Mouse (Mus musculus) layer of hippocampus, adult 8-10 months (tissue): ENCODE data around the gene Chek1. TPM values are rescaled to one million over a fixed set of nuclear protein-coding genes. Genes with fewer than 3 reads are reported as not detected.

Source experiments
- DNase-seq, 2 experiments: peaks; one replicate each; pipeline ENCODE4 v3.0.0; 2022; ENCODE audit warnings: low spot score in 2 of 2
- total RNA-seq, 4 experiments: library from RNA; stranded (reverse); gene quantifications; 2 replicates each; pipeline ENCODE4 v1.2.4; 2022

Chek1 gene
- 1 to 10 TPM; 3.0 to 3.6 (median 3.2) TPM for total RNA-seq

DNA sequence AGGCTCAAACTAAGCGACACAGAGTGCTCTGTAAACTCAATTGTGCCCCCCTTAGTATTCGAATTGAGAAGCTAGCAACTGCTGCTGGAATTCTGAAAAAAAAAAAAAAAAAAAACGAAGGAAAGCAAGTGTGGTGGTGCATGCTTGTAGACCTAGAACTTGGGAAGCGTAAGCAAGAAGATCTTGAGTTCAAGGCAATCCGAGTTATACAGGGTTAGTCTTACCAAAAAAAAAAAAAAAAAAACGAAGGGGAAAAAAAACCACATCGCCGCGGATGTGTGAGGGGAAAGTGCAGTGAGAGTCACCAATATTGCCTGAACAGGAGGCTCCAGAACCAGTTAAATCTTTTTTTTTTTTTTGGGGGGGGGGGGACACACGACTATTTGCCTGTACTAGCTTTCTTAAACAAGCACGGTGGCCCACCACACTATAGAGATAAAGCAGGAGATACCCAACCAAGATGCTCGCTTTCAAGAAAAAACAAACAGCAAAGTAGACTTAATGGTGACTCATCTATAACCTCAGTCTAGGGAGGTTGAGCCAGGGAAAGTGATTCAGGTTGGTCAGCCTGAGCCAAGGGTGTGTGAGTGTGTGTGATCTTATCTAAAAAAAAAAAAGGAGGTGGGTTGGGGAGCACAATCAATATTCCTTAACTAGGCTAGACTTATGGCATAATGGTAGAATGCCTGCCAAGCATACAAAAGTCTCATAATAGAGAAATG lies at the start of gene Chek1:
TSS of gene Chek1 (minus strand) at position 32 of the 722 bp plus-strand sequence.
- no peak for DNase-seq

DNA sequence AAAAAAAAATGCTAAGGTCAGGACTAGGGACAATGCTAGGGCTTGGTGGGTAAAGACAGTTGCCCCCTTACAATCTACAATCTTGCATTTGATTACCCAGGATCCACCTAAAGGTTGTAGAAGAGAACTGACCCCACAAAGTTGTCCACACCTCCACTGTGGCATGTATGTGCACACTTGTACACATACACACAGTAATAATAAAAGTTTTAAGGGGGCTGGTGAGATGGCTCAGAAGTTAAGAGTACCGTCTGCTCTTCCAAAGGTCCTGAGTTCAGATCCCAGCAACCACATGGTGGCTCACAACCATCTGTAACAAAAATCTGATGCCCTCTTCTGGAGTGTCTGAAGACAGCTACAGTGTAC lies 42.2 kb upstream of the Chek1 start:
- no peak for DNase-seq

DNA sequence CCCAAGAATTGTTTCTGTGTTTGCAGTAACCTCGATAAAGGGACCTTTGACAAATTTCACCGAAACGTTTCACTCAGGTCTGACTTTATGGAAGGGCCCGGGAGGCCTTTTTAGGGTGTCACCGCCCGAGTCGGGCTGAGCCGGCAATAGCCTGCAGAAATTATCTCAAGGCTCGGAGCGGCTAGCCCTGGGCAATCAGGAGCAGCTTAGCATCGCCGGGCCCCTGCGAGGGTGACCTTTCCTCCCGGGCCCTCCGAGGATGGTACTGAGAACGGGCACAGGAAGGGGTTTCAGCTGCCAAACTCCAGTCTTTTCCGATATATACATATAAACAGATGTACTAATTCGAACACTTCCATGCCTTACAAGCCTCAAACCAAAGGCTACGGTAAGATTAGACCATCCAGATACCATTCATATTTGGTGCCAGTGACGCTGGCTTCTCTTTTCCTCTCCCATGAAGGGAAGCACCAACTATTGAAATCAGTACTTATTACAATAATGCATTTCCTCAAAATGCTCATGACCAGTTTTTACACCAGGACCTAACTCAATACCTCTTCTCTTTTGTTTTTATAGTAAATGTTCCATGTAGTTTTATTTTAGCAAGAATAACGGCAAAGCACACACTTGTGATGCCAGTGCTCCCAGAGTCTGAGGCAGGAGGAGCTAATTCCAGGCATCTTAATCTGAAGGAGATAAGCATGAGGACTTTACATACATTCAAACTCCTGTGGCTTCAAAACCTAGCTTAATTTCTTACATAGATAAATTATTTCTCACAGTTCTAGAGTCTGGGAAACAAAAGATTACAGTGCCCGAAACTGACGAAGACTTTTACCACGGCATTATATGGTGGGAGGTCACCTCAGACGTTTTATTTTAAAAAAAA lies 41.5 kb upstream of the Chek1 start:
- peak in 1 of 2 experiments; percentile 55 for DNase-seq

DNA sequence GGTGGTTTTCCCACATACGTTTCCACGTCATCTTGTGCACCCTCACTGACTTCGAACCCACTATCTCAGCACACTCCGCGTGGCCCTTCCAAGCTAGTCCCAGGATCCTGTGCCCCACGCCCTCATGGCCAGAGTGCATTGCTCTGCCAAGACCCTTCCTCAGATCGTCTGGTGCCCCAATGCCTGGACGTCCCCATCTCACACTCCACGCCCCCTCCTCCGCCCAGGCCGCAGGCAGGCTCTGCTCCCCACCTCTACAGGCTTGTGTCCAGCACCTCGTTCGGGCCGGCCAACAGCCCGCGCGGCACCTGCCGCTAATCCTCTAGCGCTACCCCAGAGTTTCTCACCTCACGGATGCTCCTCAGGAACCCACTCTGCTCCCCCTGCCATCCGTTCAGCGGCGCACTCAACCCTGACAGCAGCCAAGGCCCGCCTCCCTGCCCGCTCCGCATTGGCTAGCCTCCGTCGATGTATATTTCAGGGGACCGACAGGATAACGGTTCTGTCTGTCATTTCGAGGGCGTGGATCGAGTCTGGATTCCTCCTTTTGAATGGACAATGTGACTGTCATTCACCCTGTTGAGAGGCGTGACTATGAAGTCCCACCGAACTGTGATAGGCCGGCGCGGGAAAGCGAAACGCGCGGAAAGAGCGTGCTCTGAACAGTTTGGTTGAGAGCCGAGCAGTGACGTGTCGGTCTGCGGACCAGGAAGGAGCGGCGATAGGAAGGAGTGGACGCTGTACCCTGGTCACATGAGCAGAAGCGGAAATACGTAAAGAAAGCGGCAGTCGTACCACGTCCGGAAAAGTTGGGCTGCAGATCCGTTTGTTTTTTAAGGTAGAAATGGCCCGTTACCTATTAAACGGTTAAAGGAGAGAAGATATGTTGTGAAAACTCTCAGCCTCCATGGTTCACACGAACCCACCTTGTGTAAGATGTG lies 40.6 kb upstream of the Chek1 start, which contains the start of gene Stt3a:
TSS of gene Stt3a (minus strand) at position 477 of the 941 bp plus-strand sequence.
- DNase-seq = peak; percentile 99 to 100

DNA sequence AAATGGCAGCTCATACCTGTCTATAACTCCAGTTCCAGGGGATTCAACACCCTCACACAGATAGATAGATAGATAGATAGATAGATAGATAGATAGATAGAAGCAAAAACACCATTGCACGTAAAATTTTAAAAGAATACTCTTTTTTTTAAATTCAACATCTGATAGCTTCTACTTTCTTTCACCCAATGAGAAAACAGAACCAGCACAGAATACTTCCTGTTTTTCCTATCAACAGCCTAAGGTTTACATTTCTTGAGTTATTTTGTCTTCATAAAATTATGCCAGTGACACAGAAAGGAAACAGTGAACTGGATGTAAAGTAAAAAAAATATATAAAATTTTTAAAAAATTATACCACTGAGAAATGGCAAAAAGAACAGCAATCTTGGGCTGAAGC lies 37.5 kb upstream of the Chek1 start:
- DNase-seq = no peak

DNA sequence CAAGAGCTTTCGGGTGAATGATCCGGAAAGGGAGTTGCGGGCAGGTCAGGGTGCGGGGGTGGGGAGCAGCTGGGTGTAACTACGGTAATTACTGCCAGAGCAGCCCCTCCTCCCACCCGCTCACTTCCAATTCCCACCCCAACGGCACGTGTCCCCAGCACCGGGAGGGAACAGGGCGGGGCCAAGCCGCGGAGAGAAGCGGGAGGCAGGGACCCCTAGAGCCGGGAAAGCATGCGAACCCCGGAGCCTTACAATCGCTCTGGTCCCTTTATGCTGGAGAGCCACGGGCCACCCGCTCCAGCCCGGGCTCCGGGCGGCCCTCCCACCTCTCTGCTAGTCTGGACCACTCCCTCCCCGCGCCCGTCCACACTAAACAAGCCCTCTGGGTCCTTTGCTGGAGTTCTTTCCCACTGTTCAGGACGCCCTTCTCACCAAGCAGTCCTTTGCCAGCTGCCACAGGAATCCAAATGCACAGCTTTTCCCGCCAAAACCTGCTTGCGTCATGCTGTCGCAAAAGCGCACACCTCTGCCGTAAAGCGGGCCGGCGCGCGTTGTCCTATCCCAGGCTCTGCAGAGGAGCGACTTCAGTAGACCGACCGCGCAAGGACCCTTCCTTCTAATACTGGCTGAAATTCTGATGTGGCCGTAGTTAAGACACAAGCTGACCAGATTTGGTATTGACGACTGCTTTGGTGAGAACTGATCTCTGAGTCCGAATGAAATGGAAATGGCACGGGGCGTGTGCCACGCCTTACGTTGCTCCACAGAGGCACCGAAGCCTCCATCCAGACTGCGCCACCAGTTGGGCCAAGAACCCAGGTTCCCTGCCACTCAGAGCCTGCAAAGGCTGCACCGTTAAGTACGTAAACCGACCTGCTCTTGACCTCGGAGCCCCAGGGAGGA lies 483 bp downstream of the Chek1 start:
- DNase-seq = peak; percentile 85 to 95

DNA sequence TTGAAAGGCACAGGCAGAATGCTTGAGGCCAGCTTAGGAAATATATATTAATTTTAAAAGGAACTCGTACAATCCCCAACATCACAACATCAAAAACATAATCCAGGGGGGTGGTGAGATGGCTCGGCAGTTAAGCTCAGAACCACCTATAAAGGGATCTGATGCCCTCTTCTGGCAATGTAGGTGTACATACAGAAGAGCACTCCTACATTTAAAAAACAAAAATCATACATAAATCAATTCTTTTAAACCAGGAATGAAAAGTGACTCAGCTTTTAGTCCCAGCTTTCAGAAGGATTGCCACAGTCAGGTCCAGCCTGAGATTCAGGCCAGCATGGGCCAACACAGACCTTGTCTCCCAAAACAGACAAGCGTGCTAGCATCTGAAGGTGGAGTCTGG lies 10.2 kb downstream of the Chek1 start:
- DNase-seq = no peak

DNA sequence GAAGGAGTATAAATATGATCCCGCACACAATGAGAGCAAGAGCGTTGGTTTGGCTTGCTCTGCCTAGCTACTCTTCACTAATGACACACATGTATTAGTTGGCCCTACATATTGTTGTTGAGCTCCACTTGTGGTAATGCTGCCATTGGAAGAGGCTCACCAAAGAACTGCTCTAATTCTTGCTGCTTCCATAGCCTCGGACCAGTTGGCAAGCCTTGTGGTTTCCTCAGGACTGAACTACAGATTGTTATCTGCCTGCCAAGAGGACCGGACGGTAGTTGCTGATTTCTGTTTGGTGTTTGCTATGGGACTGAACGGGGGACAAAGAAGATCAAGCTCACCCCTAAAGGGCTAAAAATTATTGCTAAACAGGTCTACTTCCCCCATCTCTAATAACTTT lies 19.6 kb downstream of the Chek1 start:
- DNase-seq = no peak

DNA sequence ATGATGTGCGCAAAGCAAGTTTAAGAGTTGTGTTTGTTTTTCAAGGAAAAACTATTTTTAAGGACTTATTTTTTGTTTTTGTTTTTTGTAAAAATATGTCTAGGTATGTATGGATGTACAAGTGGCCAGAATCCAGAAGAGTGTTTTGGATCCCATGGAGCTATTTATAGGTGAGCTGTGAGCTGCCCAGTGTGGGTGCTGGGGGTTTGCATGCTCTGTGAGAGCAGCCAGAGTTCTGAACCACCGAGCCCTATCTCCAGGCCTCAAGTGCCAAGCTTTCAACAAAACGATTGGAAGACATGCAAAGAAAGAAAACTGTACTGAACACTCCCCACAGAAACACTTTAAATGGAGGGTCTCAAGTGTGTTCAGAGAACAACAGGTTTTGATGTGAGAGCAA lies 20.9 kb downstream of the Chek1 start:
- DNase-seq = no peak

DNA sequence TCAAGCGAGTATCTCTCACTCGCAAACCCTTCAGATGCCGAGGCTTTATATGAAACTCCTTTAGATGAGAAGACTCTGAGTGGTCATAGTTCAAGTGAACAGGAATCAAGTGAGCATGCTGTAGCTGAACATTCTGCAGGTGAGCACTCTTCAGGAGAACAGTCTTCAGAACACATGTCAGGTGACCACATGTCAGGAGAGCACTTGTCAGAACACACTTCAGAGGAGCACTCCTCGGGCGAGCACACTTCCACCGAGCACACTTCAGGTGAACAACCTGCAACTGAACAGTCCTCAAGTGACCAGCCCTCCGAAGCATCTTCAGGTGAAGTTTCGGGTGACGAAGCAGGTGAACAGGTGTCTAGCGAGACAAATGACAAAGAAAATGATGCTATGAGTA lies 32.6 kb downstream of the Chek1 start:
- DNase-seq = no peak

DNA sequence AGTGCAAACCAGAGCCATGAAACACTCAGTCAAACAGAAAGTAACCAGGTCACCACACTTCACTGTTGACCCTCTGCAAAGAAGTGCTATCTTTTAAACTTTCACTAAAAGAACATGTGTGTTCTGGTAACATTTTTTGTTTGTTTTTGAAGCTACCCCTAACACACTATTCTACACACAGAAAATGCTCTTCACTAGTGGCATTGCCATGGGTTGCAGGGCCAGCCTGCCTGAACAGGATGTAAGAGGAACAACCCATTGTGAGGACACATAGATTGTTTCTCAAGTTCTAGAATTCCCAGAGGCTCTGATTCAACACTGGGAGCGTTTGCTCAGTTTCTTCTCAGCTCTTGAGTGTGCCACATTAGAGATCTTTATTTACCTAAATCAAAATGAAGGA lies 33.9 kb downstream of the Chek1 start, which contains the start of gene Acrv1:
TSS of gene Acrv1 (plus strand) at position 301 of the 400 bp plus-strand sequence.
- DNase-seq = no peak

DNA sequence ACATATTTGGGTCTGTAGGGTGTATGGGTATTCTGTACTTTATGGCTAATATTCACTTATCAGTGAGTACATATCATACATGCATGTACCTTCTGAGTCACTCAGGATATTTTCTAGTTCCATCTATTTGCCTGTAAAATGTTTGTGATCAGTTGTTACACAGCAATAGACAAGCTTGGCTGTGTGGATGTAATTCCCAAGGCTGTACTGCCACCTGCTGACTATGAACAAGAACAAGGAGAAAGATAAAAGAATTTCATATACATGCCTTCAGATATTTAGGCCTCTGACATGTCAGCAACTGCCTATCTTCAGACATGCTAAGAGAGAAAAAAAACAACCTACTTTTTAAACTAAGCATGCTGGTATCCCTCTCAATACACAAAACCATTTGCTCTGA lies 39.5 kb downstream of the Chek1 start:
- DNase-seq = peak in 1 of 2 experiments; percentile 6

DNA sequence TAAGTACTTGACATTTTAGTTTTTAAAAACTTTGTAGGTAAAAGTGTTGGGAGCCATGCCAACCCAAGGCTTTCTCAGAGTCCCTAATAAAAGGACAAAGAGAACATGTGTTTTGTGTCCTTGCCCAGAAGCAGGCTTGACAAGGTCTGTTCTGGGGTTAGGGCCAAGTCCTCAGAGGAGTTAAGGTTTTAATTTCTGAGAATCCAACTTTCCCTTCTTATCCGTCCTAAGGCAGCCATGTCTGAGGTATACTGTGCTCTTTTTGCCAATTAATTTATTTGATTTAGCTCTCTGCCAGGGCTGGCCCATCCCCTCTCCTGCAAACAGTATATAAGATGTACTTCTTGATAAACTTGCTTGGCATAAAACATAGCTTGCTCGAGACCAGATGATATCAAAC lies 45.4 kb downstream of the Chek1 start:
- no peak for DNase-seq

Other genes starting within 250 kb of the Chek1 start
- not detected for gene Gm5615, start 185.1 kb downstream of the Chek1 start, total RNA-seq
- not detected for gene Gm17689, start 144.4 kb downstream of the Chek1 start, total RNA-seq
- not detected for gene A630095E13Rik, start 83.7 kb downstream of the Chek1 start, total RNA-seq
- gene Acrv1, start 33.8 kb downstream of the Chek1 start, total RNA-seq = not detected
- gene Stt3a, start 40.6 kb upstream of the Chek1 start, total RNA-seq = 10 to 100 TPM; 68.7 to 78.0 (median 73.2) TPM
- gene Ei24, start 70.3 kb upstream of the Chek1 start, total RNA-seq = 100 to 1,000 TPM in 2 of 4 experiments, 10 to 100 TPM in 2; 90.8 to 109 (median 99.9) TPM
- 100 to 1,000 TPM; 259 to 276 (median 263) TPM for gene Fez1, start 94.8 kb upstream of the Chek1 start, total RNA-seq